Mouse (Mus musculus): Measurements from ENCODE around the gene Exoc4.
A peak's percentile ranks its signal among the peaks of the same experiment; 100 is the strongest.

Gene Exoc4

DNA sequence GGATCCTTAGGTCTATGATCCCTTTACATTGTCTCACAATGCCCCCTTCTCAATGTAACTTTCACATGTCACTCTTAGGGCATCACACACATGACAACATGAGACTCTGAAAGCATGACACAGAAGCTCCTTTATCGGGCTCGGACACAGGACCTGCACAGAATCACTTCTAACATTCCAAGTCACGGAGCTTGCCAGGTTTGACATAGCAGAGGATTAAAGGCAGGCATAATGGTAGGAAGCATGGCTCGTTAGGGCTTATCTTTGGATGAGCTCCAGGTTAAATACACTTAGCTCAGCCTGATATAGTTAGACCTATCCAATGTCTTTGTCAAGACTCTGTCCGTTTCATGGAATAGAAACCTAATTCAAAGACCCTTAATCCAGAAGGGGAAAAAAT is 690.3 kb downstream of the Exoc4 start:
- no peak for DNase-seq (ENCODE audit: low spot score)

DNA sequence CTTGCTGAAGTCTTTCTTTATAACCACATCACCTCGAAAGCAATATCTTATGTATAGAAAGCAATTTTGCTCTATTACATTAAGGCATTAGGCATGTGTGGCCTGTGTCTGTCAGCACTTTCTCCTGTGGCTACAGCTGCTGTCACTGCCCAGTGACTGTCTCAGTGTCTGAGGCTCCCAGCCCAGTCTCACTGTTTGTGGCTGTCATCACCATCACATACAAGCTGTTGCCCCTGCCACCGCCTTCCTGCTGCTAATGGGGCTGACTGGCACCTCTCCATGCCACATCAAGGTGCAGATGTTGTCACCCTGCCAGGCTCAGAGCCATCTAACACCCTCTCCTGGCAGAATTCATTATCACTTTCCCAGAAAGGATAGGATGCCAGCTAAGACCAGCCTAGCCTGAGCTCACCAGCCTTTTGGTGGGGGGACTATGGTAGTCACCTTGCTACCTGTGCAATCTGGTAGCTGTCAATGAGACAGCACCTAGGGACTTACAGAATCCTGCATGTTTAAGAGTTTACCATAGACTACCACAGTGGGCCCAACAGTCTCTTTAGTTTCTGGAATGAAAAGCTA is 698.1 kb downstream of the Exoc4 start:
- no peak for DNase-seq (ENCODE audit: low spot score)

DNA sequence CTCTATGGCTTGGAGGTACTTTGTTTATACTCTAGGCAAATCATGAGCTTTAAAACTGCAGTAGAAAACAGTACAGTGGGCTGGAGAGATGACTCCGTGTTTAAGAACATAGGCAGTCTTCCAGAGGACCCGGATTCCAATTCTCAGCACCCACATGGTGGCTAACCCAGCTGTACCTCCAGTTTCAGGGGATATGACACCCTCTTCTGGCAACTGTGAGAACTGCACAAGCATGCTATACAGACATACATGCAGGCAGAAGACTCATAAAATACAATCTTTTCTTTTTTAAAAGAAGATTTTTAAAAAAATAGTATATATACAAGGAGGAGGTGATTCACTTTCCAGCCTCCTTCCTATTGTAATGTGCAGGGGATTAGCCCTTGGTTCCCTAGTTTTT is 701.2 kb downstream of the Exoc4 start:
- DNase-seq (ENCODE audit: low spot score) = no peak

DNA sequence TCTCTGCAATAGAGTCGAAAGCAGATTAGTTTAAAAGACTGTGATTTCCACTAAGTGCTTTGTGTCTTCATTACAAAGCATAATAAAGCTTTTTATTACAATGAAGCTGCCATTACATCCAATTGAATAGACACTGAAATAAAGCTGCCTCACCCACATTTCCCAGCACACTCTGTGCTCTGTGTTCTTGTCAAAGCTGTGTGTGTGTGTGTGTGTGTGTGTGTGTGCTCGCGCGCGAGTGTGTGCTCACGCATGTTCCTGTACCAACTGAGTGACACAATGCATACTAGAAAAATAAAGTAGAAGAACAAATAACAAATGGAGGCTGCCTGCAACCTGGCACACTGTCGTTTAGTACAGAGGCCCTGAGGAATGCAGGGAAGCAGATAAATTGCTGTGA is 706.6 kb downstream of the Exoc4 start:
- DNase-seq (ENCODE audit: low spot score) = peak; percentile 18

DNA sequence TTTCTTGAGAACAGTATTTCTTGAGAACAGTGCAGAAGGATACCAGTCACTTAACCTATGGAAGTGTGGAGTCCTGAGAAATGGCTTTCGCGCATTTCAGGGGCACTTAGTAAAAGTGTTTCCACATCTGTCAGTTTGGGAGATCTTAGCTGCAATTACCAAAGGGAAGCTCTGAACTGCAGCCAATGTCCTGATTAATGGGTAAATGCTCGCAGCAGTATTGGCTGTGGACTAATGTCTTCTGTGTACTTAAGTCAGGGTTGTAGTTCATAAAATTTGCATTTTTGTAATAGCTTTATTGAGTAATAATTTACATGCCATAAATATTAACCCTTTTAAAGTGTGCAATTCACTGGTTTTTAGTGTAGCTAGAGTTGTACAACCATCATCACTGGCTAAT is 709.4 kb downstream of the Exoc4 start:
- no peak for DNase-seq (ENCODE audit: low spot score)

DNA sequence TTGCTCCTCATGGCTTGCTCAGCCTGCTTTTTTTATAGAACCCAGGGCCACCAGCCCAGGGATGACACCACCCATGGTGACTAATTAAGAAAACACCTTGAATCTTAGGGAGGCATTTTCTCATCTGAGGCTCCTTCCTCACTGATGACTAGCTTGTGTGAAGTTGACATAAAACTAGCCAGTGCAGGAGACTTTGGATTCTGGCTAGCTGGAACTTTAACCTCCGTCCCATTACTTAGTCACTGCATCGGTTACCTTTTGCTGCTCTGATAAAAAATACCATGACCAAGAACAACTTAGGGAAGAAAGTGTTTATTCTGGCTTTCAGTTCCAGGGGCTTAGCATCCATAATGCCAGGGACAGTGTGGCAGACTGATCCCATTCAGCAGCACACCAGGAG is 711.9 kb downstream of the Exoc4 start:
- DNase-seq (ENCODE audit: low spot score) = no peak

DNA sequence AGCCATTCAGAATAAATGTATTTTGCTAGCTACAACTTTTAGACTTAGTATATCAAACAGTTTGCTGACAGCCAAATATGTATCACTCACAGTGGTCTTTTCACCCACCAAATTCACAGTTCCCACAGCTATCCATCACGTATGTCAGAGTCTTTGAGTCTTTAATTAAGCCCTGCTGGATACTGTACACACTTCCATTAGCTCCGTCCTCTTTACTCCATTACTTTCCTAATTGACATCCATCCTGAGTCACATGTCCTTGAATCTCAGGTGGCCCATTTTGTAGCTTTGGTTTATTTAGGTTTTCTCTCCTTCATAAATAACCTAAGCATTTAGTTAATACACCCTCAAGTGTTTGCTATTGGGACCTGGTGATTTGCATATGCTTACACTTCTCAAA is 714.2 kb downstream of the Exoc4 start:
- DNase-seq (ENCODE audit: low spot score) = no peak

DNA sequence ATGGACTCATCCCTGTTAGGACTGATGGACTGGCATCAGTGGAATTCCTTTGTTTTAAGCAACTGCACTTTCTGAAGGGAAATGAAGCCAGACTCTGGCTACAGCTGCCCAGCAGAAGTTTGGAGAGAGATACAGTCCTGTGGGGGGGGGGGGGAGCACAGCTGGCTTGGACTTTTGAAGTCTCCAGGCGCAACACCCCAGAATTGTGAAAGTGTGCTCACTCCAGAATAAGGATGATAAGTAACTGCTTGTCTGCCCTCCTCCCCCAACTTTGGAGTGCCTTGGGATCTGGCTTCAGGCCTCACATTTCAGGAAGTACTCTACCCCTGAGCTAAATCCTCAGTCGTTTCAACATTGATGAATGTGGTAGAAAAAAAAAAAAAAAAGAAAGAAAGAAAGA is 716.7 kb downstream of the Exoc4 start:
- DNase-seq (ENCODE audit: low spot score) = no peak

DNA sequence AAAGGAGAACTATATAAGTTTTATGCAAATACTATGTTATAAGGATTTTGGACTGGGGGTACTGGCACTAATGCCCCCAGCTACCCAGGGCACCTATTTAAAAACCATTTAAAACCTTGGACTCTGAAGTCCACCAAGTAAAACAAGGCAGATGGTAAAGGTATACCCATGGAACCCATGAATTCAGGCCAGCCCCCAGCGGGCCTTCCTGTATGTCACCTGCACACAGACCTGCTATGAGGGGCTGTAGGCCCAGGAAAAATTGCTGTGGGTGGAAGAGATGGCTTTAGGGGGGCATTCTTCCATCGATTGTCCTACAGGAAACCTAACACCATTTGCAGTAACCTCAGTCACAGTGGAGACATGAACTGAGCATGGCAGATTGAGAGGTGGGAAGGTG is 719.9 kb downstream of the Exoc4 start:
- DNase-seq (ENCODE audit: low spot score) = no peak

DNA sequence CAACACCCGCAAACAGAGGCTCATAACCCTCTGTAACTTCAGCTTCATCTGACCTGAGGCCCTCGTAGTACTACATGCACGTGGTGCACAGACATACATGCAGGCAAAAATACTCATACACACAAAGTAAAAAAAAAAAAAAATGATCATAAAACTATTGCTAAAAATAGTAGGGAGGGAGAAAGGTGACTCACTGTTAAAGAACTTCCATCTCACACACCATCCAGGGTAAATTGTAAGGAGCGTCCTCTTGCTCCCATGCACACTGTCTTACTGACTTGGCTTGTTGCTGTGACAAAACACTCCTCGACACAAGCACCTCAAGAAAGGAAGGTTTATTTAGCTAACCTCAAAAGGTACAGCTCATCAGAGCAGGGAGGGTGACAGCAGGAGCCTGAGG is 723.9 kb downstream of the Exoc4 start:
- no peak for DNase-seq (ENCODE audit: low spot score)

DNA sequence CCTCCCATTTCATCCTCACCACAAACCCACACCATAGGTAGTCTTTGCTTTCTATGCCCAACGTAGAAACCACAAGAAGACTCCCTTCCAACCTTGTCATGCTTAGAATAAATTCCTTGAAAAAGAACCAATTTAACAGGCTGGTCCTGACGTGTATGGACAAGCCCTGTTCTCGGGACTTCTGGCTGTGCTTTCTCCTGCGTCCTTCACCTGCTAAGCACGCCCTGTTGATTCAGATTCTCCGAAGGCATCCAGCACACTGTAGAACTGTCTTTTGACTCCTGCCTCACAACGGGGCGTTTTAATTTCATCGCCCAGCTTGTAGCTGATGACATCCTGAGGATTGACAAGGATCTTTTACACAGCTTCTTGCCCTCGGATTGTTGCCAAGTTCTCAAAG is 727.7 kb downstream of the Exoc4 start:
- no peak for DNase-seq (ENCODE audit: low spot score)

DNA sequence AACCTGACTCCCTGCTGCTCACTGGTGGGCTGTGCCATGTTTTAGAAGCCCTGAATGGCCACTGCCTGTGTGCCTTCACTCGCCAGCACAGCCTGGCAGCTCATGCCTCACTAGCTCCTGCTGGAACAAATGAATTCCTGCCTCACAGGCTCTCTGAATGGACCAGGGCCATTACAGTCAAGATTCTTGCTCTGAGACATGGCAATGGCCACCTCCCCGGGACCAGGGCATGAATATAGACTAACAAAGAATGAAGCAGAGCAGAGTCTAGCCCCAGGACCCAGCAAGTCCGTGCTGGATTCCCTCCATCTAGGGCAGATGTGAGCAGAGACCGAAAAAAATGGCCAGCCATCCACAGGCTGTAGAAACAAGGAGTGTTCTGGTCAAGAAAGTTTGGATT is 728.6 kb downstream of the Exoc4 start:
- DNase-seq (ENCODE audit: low spot score) = no peak

DNA sequence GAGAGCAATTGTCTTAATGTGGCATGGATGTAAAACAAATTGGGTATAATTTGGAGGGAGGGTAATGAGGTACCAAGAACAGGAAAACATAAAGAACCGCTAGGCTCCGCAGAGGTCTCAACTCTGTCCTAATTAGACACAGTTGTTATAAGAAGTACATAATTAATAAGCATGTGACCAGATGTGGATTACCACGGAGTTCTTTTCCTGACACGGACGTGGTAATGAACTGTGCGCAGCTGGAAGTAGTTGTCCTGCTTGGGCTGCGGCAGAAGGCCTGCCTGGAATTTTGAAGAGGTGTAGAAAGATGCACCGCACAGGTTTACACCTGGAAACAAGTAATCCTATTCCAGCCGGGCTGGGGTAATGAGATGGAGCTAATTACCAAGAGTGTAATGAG is 729.0 kb downstream of the Exoc4 start:
- DNase-seq (ENCODE audit: low spot score) = no peak

DNA sequence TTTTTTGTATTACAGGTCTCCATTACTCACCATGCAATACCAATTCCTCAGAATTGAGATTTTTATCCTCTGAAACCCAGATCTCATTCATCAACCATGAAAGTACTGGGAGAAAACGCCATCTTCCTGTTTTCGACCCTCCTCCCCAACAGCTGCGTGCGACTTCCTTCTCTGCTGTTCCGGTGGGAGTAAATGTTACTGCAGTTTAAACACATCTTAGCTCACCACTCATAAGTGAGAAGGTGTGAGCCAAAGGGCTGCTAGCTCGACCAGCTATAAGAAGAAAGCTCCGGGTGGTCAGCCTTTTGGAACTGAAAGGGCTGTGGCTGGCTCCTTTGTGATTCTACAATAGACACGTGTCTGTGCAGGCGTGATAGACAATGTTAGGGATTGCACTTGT is 733.8 kb downstream of the Exoc4 start:
- no peak for DNase-seq (ENCODE audit: low spot score)

DNA sequence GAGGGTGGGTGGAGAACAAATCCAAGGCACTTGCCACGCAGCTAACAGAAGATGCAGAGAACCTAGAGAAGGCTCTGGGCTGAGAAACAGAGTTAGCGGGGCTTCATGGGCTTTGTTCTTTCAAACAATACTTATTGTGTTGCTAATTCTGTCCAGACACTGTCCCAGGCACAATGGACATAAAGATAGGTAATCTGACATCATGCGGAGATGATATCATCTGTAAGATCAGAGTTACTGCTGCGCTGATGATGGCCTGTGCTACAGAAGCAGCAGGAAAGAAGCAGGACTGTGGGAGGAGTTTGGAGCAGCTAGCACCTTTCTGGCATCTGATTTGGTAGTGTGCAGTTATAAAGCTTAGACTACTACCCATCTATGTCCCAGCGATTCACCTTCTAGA is 738.2 kb downstream of the Exoc4 start:
- DNase-seq (ENCODE audit: low spot score) = no peak

DNA sequence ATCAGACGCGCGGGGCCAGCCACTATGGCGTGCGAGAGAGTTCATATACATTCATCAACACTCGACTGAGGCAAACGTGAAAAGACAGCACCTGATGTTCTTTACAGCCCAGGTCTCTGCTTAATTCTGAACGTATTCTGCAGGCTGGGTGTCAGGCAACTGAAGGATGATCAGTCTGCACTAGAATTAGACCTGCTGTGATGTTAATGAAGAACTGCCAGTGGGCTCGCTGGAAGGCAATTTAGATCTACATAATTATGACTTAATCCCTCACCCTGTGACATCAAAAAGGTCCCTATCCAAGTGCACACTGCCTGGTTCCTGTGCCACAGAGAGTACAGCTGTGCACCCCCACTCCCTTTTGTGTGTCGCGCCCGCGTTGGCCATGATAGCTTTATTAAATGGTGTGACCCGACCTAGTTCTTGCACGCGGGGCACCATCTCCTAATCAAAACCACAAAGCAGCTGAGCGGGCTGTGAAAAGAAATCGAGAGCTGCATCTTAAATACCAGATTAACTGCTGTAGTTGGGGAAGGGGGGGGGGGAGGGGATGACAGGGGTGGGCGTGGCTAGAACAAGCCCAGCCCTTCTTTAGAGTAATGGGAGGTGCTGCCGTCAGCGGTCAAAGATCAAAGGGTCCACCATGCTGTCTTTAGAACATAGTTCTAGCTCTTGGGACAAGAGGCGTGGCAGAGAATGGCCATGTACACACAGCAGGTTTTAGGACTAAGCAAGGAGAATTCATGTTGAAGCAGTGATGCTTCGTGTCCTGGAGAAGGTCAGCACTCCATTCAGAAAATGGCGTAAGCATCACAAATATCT is 743.5 kb downstream of the Exoc4 start:
- no peak for DNase-seq (ENCODE audit: low spot score)

DNA sequence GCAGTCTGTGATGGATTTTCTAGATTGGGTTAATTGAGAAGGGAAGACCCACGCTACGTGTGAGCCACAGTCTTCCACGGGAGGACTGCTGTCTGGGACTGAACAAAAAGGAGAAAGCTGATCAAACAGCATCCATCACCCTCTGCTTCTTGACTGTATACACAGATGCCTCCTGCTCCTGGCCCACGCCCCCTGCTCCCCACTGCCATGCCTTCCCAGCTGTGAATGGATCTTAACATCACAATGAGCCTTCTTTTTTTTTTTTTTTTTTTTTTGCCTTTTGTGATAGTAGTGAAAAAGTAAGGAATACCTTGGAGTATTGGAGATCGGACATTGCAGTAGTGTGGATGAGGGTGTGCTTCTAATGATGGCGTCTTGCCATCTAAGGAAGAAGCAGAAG is 745.0 kb downstream of the Exoc4 start:
- DNase-seq (ENCODE audit: low spot score) = no peak

DNA sequence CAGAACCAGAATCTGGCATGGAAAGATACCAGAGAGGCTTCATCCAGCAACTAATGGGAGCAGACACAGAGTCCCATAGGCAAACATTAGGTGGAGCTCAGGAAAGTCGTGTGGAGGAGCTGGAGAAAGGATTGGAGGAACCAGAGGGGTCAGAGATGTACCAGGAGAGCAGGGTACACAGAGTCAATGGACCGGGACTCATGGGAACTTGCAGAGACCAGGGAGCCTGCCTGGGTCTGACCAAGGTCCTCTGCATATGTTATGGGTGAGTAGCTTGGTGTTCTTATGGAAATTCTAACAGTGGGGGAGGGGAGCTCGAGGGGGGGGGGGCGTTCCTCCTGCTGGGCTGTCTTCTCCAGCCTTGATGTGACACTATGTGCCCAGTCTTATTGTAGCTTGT is 749.7 kb downstream of the Exoc4 start:
- no peak for DNase-seq (ENCODE audit: low spot score)

DNA sequence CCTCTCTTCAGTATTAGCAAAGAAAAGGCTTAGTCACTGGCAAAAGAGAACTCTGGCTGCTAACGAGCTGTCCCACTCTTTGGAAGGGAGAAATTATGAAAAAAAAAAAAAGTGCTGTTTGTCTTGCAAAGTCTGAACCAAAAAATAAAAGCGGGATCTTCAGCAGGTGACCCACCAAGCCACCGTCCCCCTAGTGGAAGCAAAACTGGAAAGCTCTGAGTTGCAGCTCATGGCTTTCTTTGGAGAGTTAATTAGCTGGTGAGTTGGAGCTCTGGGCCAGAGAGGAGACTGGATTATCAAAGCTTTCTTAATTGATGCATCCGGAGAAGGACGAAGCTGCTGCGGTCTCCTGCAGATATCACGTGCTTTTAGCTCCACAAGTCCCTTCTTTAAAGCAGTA is 750.6 kb downstream of the Exoc4 start:
- no peak for DNase-seq (ENCODE audit: low spot score)

DNA sequence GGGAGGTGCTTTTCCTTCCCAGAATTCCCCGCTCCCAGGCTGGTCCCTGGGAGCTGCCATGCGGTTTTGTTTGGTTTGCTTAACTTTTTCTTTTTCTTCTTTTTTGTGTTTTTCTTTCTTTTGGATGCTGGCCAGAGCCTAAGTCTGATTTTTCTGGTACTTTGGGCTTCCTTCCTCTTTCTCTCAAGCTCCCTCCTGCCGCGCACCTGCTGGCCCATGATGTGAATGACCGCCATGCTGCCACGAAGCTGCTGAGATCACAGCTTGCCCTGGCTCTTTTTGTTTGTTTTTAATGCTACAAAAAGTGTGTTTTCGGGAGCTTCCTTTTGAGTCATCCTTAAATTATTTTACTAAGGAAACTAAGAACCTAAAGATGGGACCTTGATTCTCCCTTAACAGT is 751.8 kb downstream of the Exoc4 start:
- no peak for DNase-seq (ENCODE audit: low spot score)

DNA sequence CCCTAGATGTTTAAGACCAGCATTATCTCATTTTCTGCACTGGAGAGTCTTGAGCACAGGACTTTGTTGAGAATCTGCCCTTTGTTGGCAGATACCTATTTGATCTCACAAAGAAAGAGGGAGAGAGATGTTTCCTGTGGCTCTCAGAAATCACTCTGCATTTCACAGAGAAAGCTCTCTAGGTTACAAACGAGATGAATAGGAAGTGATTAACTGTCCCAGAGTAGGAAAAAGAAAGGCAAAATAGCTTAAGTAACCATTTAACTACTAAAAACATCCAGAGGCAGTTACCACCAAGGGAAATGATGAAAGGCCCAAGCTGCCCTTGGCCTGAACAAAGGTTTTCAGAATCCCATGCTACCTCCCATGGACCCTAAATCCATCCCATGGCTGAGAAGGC is 754.1 kb downstream of the Exoc4 start:
- DNase-seq (ENCODE audit: low spot score) = no peak

DNA sequence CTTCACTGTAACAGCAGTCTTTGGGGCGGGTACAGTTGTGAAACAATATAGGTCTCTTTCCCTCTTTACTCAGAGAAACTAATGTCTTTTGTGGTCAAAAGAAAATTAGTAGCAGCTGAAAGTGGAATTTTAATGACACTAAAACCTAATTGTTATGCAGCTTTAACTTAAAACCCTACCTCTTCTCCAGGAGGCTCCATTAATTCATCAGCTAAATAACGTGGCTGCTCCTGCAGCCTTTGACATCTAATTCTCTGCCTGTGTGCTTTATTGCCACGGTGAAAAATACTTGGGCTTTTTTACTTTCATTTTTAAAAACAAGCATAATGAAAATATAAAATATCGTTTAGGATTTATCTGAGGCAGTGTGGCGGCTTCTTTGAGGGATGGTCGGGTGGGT is 764.6 kb downstream of the Exoc4 start:
- DNase-seq (ENCODE audit: low spot score) = no peak
